Mouse (Mus musculus): Measurements from ENCODE around the gene Wdr73.

Wdr73 gene

DNA sequence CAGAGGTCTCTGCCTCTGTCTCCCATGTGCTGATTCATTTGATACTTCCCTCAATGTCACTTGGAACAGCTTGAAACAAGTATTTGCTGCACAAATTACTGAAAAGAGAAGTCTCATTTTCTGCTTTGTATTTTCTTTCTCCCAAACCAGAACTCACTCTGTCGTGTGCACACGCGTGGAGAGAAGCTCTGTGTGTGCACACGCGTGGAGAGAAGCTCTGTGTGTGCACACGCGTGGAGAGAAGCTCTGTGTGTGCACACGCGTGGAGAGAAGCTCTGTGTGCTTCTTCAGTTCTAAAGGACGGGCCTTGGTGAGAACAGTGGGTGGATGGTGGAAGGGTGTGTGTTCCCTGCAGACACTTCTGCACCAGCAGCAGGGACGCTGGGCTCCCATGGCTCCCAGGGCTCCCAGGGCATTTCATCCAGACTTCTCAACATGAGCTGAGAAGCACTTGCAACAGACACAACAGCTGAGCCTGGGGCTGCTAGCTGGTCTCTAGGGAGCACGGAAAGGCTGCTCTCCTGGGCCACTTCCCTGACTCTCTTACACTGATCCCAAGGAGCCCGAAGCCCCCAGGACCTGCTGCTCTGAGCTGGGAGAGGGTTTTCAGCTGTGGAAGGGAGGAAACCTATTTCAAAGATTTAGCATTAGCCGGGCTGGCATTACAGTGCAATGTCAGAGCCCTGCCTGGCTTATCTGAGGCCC is 6.1 kb downstream of the Wdr73 start:
- 0 out of 2 replicates have a peak, but pooled peaks have one; percentile 20 for ATAC-seq (ENCODE audit: low TSS enrichment)

GRCm38 (mm10) chr7:80894196-80894595 is 6.9 kb downstream of the Wdr73 start:
- no peak for ATAC-seq (ENCODE audit: low TSS enrichment)

DNA sequence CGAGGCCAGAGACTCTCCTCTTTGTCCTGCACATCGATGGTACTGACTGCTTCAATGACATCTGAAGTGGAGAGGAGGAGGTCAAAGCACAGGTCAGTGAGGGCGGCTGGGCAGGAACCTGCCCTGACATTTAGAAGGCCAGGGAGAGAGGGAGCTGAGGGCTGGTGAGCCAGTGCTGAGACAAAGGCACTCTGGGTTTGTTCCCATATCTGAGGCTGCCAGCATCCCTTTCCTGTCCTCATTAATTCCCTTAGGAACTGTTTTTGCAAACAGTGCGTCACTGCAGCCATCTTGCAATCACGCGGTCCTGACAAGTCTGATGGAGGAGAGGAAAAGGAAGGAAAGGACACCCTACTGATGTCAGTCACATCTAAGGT is 7.3 kb downstream of the Wdr73 start:
- ATAC-seq (ENCODE audit: low TSS enrichment) = no peak

GRCm38 (mm10) chr7:80893086-80893752 is 7.8 kb downstream of the Wdr73 start:
- ATAC-seq (ENCODE audit: low TSS enrichment) = no peak

GRCm38 (mm10) chr7:80889841-80890241 is 11.2 kb downstream of the Wdr73 start:
- ATAC-seq (ENCODE audit: low TSS enrichment) = no peak

GRCm38 (mm10) chr7:80889021-80889511 is 12.0 kb downstream of the Wdr73 start:
- peak; percentile 78 for ATAC-seq (ENCODE audit: low TSS enrichment)

- no peak; the same call in 1 of the 2 replicates for ATAC-seq (ENCODE audit: low TSS enrichment)
These were observed 12.5 kb downstream of the Wdr73 start for GRCm38 (mm10) chr7:80888595-80888994.

- no peak for ATAC-seq (ENCODE audit: low TSS enrichment)
These were observed 15.4 kb downstream of the Wdr73 start for GRCm38 (mm10) chr7:80885666-80886065.

DNA sequence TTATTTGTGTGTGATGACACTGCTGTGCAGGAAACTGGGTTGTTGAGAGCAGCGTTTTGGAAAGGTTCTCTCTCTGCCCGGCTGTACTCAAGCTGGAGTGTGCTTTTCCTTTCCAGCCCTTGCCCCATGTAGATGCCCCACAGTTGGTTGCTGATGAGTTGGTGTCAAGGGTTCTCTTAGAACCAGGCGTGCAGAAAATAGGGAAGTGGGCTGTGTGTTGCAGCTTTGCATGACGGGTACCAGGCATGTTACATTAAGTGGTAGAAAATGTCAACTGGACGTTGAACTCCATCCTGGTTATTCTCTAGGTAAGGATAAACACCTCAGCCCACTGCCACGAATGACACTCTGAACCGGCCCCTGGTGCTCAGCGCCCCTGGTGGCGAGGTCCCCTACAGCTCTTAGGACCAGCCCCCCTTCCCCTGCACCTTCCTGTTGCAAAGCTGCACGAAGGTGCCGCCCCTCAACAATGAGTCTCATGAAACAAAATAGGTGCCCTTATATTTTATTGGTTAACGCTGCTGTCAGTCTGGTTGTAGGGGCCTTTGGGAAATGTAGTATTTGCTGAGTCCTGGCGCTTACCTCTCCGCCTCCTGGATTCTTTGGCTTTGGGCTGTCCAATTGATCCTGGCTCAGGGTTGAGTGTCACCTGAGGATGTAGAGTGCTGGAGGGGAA is 18.1 kb downstream of the Wdr73 start:
- ATAC-seq (ENCODE audit: low TSS enrichment) = peak; percentile 97

- ATAC-seq (ENCODE audit: low TSS enrichment) = no peak
These were observed 25.3 kb downstream of the Wdr73 start for GRCm38 (mm10) chr7:80875727-80876126.

DNA sequence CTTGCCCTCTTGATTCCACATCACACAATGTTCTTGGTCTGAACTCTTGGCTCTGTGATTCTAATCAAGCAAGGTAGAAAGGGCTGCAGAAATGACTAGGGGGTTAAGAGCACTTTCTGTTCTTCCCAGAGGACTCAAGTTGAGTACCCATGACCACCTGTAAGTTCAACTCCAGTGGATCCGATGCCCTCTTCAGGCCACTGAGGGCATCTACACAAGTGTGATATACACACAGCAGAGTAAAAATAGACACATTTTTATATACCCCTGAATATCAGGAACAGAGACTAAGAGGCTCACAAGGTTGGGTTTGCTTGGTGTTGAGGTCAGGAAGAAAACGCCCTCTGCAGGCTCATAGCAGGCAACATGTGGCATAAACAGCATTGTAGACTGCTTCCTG is 27.4 kb downstream of the Wdr73 start:
- ATAC-seq (ENCODE audit: low TSS enrichment) = no peak

GRCm38 (mm10) chr7:80873038-80873437 is 28.0 kb downstream of the Wdr73 start:
- ATAC-seq (ENCODE audit: low TSS enrichment) = no peak

- ATAC-seq (ENCODE audit: low TSS enrichment) = no peak
These were observed 32.4 kb downstream of the Wdr73 start for GRCm38 (mm10) chr7:80868686-80869085.

- ATAC-seq (ENCODE audit: low TSS enrichment) = no peak
These were observed 34.4 kb downstream of the Wdr73 start for GRCm38 (mm10) chr7:80866514-80867147.

DNA sequence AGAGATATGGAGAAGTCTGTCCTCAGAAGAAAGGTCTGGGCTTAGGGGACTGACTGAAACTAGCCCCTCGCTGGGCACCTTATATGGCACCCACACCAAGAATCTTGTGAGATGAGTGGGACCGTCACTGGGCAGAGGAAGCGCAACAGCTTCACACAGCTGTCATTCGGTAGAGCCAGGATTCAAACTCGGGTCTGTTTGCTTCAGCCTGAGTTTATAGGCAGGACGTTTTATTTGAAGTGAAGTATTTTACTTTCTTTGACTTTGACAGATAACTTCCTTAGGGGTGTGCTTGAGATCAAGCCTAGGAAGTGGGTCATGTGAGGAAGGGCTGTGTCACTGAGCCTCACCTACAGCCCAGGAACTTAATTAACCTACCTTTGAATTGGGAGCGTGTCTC is 35.5 kb downstream of the Wdr73 start:
- ATAC-seq (ENCODE audit: low TSS enrichment) = no peak

- peak; percentile 31; the same call in 1 of the 2 replicates for ATAC-seq (ENCODE audit: low TSS enrichment)
These were observed 36.2 kb downstream of the Wdr73 start for GRCm38 (mm10) chr7:80864831-80865230.

- ATAC-seq (ENCODE audit: low TSS enrichment) = no peak
These were observed 36.9 kb downstream of the Wdr73 start for GRCm38 (mm10) chr7:80864151-80864550.

GRCm38 (mm10) chr7:80863520-80863919 is 37.5 kb downstream of the Wdr73 start:
- no peak for ATAC-seq (ENCODE audit: low TSS enrichment)

DNA sequence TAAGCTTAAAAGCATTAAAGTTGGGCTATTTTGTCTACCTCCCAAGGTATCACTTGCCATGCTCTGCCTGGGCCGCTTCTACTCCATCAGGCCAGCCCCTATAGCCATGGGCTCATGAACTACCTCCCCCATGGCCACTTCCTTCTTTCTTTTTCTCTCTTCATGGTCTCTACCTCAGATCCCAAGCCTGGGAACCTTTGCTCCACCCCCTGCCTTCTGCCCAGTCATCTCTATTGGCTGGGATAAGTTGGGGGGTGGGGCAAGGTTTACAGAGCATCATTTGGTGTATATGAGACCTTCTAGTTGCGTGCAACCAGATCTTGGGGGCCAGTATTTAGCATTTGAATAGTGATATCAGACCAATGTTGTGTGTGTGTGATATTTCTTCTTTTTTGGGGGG is 38.6 kb downstream of the Wdr73 start:
- no peak for ATAC-seq (ENCODE audit: low TSS enrichment)

DNA sequence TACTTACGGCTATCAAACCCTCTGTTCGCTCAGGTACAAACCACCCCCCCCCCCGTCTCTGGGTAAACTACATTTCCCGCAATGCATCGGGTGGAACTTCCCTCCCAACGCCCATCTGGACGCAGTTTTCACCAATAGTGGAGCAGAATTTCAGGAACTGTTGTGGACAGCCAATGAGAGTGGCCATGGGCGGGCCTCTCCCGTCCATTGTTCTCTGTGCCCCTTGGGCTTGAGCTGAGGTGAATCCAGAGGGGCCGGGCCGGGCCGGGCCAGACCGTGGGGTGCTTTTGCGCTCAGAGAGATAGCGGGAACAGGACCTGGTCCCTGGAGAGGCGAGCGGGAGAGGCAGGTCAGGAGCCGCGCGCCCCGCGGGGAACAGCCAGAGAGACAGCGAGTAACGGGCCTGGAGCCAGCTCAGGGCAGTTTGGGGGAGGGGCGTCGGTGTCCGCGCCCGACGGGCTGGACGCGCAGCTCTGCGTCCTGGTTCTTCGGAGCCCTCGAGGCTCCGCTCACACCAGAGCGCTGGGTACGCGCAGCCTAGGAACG is 40.3 kb downstream of the Wdr73 start, which contains the start of gene Zscan2:
Zscan2 (plus strand) TSS at position 192 of the 546 bp plus-strand sequence.
- ATAC-seq (ENCODE audit: low TSS enrichment) = peak; percentile 95

GRCm38 (mm10) chr7:80860227-80860626 is 40.8 kb downstream of the Wdr73 start:
- ATAC-seq (ENCODE audit: low TSS enrichment) = 0 out of 2 replicates have a peak, but pooled peaks have one; percentile 14

DNA sequence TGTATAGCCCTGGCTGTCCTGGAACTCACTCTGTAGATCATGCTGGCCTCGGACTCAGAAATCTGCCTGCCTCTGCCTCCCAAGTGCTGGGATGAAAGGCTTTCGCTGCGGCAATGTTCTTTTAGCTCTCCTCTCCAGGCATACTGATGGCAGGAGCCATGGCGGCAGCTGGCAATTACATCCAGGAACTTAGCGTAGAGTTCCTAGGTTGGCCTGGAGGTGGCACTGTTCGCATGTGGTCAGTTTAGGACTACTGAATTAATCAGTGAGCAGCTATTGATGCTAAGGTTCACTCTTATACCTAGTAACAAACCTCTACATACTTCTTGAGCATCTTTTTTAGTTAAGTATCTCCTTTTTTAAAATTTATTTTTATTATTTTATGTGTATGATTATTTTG is 43.9 kb downstream of the Wdr73 start:
- peak; percentile 56; the same call in 1 of the 2 replicates for ATAC-seq (ENCODE audit: low TSS enrichment)
